Mouse (Mus musculus) brain, embryonic 14.5 days (tissue): ENCODE measurements around the gene Slc30a10.

Source experiments
- CTCF ChIP-seq: fragments of 200-500 bp; IDR thresholded peaks from 2 replicates; pipeline ENCODE4 v1.5.1; 2012; ENCODE audit warnings: inconsistent platforms, mild to moderate bottlenecking, moderate library complexity, borderline replicate concordance; ENCODE audit not compliant: insufficient read depth, insufficient read length; ENCODE audit errors: extremely low read depth
- POLR2A ChIP-seq: fragments of 200-500 bp; IDR thresholded peaks from 2 replicates; pipeline ENCODE4 v1.6.1; 2012; ENCODE audit warnings: mild to moderate bottlenecking, inconsistent platforms, borderline replicate concordance; ENCODE audit not compliant: poor library complexity, insufficient read depth, insufficient read length, severe bottlenecking; ENCODE audit errors: extremely low read depth

- TF ChIP-seq CTCF (no peak), POLR2A (no peak)
These were observed 36.6 kb upstream of the Slc30a10 start for GRCm38 (mm10) chr1:185418011-185418410.
